Mouse (Mus musculus) thymus, adult 2 months (tissue): ENCODE measurements at regions not wholly inside any gene's neighbourhood (a gene's known extent, or its start where the extent isn't known, plus 50 kb on each side); places are given as distances from the start of the nearest gene placed in this dataset.
A peak's percentile ranks its signal among the peaks of the same experiment; 100 is the strongest.

Source experiments
- DNase-seq: peaks from one replicate; pipeline ENCODE4 v3.0.0; 2021
- H3K27ac ChIP-seq: fragments of 200-500 bp; 2 replicates; pipeline ENCODE4 v1.5.1; 2012; ENCODE audit warnings: low read length, control low read depth; ENCODE audit not compliant: control insufficient read depth, insufficient read depth
- H3K27me3 ChIP-seq: fragments of 200-500 bp; 2 replicates; pipeline ENCODE4 v1.6.1; 2012; ENCODE audit warnings: mild to moderate bottlenecking, low read length, moderate library complexity, mixed read lengths; ENCODE audit not compliant: control insufficient read depth, insufficient read depth
- H3K36me3 ChIP-seq: fragments of 200-500 bp; 2 replicates; pipeline ENCODE4 v1.6.1; 2012; ENCODE audit warnings: mild to moderate bottlenecking, low read length, moderate library complexity; ENCODE audit not compliant: control insufficient read depth, insufficient read depth
- H3K4me1 ChIP-seq: fragments of 200-500 bp; replicated peaks from 2 replicates; pipeline ENCODE4 v1.6.1; 2012; ENCODE audit warnings: low read length; ENCODE audit not compliant: control insufficient read depth, insufficient read depth
- H3K4me3 ChIP-seq: fragments of 200-500 bp; 2 replicates; pipeline ENCODE4 v1.5.1; 2012; ENCODE audit warnings: mild to moderate bottlenecking, low read length, control low read depth, moderate library complexity; ENCODE audit not compliant: control insufficient read depth, insufficient read depth
- CTCF ChIP-seq: fragments of 200-500 bp; IDR thresholded peaks from 2 replicates; pipeline ENCODE4 v1.5.1; 2012; ENCODE audit warnings: mild to moderate bottlenecking, control low read depth, low read length, moderate library complexity, borderline replicate concordance; ENCODE audit not compliant: control insufficient read depth, poor library complexity, insufficient read depth; ENCODE audit errors: extremely low read depth
- POLR2A ChIP-seq: fragments of 200-500 bp; IDR thresholded peaks from 2 replicates; pipeline ENCODE4 v1.6.1; 2012; ENCODE audit warnings: mild to moderate bottlenecking, low read length, control low read depth, moderate library complexity; ENCODE audit not compliant: control insufficient read depth, poor library complexity, insufficient read depth; ENCODE audit errors: extremely low read depth
- WGBS: fragments of 180-500 bp; shearing (Covaris S2); methylation state at CpG from one replicate; pipeline ENCODE4 v1.1.7; 2018; 5-methylcytosine and 5-hydroxymethylcytosine counted together

- Histone ChIP-seq H3K4me3 (no peak overlapping the region), H3K27me3 (no peaks in the 10 kb centered on the region), H3K27ac (no peak overlapping the region), H3K36me3 (no peaks in the 10 kb centered on the region), H3K4me1 (peaks cover 16% of the 10 kb centered on the region)
- peak; percentile 92 for TF ChIP-seq CTCF
- TF ChIP-seq POLR2A = no peak
- DNase-seq = peak; percentile 88
- 20% methylated on average over 11 of the region's 11 CpGs for WGBS
Measured at GRCm38 (mm10) chr9:61697959-61698358, 216.4 kb downstream of the Rplp1 start.

- H3K27ac ChIP-seq = no peak overlapping the region
- WGBS = 96% methylated on average over 3 of the region's 3 CpGs
- H3K4me3 ChIP-seq = no peak overlapping the region
- no peaks in the 10 kb centered on the region for H3K27me3 ChIP-seq
- no peaks in the 10 kb centered on the region for H3K36me3 ChIP-seq
- peaks cover 7% of the 10 kb centered on the region; the same call in 1 of the 2 replicates for H3K4me1 ChIP-seq
- DNase-seq = no peak
- TF ChIP-seq CTCF = no peak
Measured at GRCm38 (mm10) chr9:61696831-61697230, 217.5 kb downstream of the Rplp1 start.

- no peaks in the 10 kb centered on the region for H3K36me3 ChIP-seq
- no peaks in the 10 kb centered on the region for H3K27me3 ChIP-seq
- TF ChIP-seq POLR2A = no peak
- no peak overlapping the region for H3K27ac ChIP-seq
- no peak for DNase-seq
- 97% methylated on average over 2 of the region's 2 CpGs for WGBS
- no peak overlapping the region for H3K4me3 ChIP-seq
- H3K4me1 ChIP-seq = peaks cover 7% of the 10 kb centered on the region; the same call in 1 of the 2 replicates
Measured at GRCm38 (mm10) chr9:61695821-61696220, 218.5 kb downstream of the Rplp1 start.

- no peak for DNase-seq
- Histone ChIP-seq H3K27me3 (no peaks in the 10 kb centered on the region), H3K4me3 (no peak overlapping the region), H3K36me3 (no peaks in the 10 kb centered on the region), H3K27ac (no peak overlapping the region), H3K4me1 (peaks cover 7% of the 10 kb centered on the region; the same call in 1 of the 2 replicates)
- TF ChIP-seq CTCF (no peak), POLR2A (no peak)
- 65% methylated on average over 9 of the region's 9 CpGs for WGBS
Measured at GRCm38 (mm10) chr9:61695381-61695791, 219.0 kb downstream of the Rplp1 start.

- TF ChIP-seq CTCF (no peak), POLR2A (no peak)
- H3K27me3 ChIP-seq = no peaks in the 10 kb centered on the region
- no peak for DNase-seq
- peaks cover 2% of the 10 kb centered on the region; the same call in 1 of the 2 replicates for H3K4me1 ChIP-seq
- no peak overlapping the region for H3K4me3 ChIP-seq
- H3K36me3 ChIP-seq = no peaks in the 10 kb centered on the region
- 30% methylated on average over 10 of the region's 10 CpGs for WGBS
- no peak overlapping the region for H3K27ac ChIP-seq
Measured at GRCm38 (mm10) chr9:61694206-61694605, 220.1 kb downstream of the Rplp1 start.

GRCm38 (mm10) chr9:61690786-61691185 is 223.6 kb downstream of the Rplp1 start:
- WGBS = 89% methylated on average over 3 of the region's 3 CpGs
- no peak for DNase-seq
- Histone ChIP-seq H3K4me1 (no peaks in the 10 kb centered on the region), H3K4me3 (no peak overlapping the region), H3K27ac (no peak overlapping the region), H3K27me3 (no peaks in the 10 kb centered on the region), H3K36me3 (no peaks in the 10 kb centered on the region)
- TF ChIP-seq POLR2A = no peak
- no peak for TF ChIP-seq CTCF

- TF ChIP-seq POLR2A (no peak), CTCF (no peak)
- no peak overlapping the region for H3K27ac ChIP-seq
- 96% methylated on average over 7 of the region's 7 CpGs for WGBS
- no peak for DNase-seq
- H3K36me3 ChIP-seq = no peaks in the 10 kb centered on the region
- H3K4me3 ChIP-seq = no peak overlapping the region
- no peaks in the 10 kb centered on the region for H3K27me3 ChIP-seq
- H3K4me1 ChIP-seq = no peaks in the 10 kb centered on the region
Measured at GRCm38 (mm10) chr9:61689939-61690338, 224.4 kb downstream of the Rplp1 start.
